In genomic region chr9:105973736-105974135, GRCm38 (mm10) we compare ENCODE assay signal across 19 mouse cellular contexts. TPM values are rescaled to one million over a fixed set of nuclear protein-coding genes. Genes with fewer than 3 reads are reported as not detected.
"Had no signal": no experiment of that assay in that cellular context is flagged by ENCODE, and none has a peak within 500 bp of the region (broad histone marks: within the 10 kb centered on the region; RNA-seq: fewer than 3 reads in every experiment).

No protein-coding gene starts in this region.

- H3K4me2 ChIP-seq: kidney, embryonic 15.5 days; limb, embryonic 12.5 days; limb, embryonic 15.5 days; liver, embryonic 13.5 days; midbrain, embryonic 13.5 days; neural tube, embryonic 13.5 days had no signal

- H3K4me1 ChIP-seq: kidney, embryonic 15.5 days; limb, embryonic 12.5 days; limb, embryonic 15.5 days; liver, embryonic 13.5 days; megakaryocyte, embryonic 14.5 days; midbrain, embryonic 10.5 days; midbrain, embryonic 13.5 days; neural tube, embryonic 13.5 days had no signal

- ATAC-seq: midbrain, embryonic 13.5 days; midbrain, embryonic 16.5 days had no signal

- H3K27me3 ChIP-seq: liver, embryonic 13.5 days; megakaryocyte, embryonic 14.5 days; midbrain, embryonic 13.5 days had no signal

- H3K4me3 ChIP-seq: kidney, embryonic 15.5 days; left cerebral cortex, adult 2 months; limb, embryonic 12.5 days; limb, embryonic 15.5 days; liver, embryonic 13.5 days; megakaryocyte, embryonic 14.5 days; midbrain, embryonic 10.5 days; midbrain, embryonic 13.5 days; myocyte; neural tube, embryonic 13.5 days had no signal

- H3K36me3 ChIP-seq: kidney, embryonic 15.5 days; limb, embryonic 12.5 days; limb, embryonic 15.5 days; liver, embryonic 13.5 days; midbrain, embryonic 10.5 days; midbrain, embryonic 13.5 days; neural tube, embryonic 13.5 days had no signal

- H3K27ac ChIP-seq: kidney, embryonic 15.5 days; left cerebral cortex, adult 2 months; limb, embryonic 12.5 days; limb, embryonic 15.5 days; liver, embryonic 13.5 days; midbrain, embryonic 10.5 days; midbrain, embryonic 13.5 days; neural tube, embryonic 13.5 days had no signal

- DNase-seq: kidney, adult 2 months; kidney, postnatal 10 days; kidney, postnatal 36 days; layer of hippocampus, postnatal 36 days; left cerebral cortex, postnatal 4 days; liver, embryonic 13.5 days; thymus, adult 18-20 months; thymus, postnatal 36 days had no signal

- H3K9ac ChIP-seq: kidney, embryonic 15.5 days; limb, embryonic 12.5 days; limb, embryonic 15.5 days; liver, embryonic 13.5 days; midbrain, embryonic 13.5 days; neural tube, embryonic 13.5 days had no signal

- H3K9me3 ChIP-seq: kidney, embryonic 15.5 days; limb, embryonic 15.5 days; liver, embryonic 13.5 days; midbrain, embryonic 10.5 days; midbrain, embryonic 13.5 days; neural tube, embryonic 13.5 days had no signal

RNA-seq across cellular contexts. Expression of gene Col6a5, which starts 13.3 kb away (rescaled TPM):
- total RNA-seq: monocyte, adult 5-6 weeks had no signal
- polyA plus RNA-seq: midbrain, embryonic 10.5 days; myocyte had no signal
